Mouse (Mus musculus) midbrain, embryonic 11.5 days (tissue): ENCODE measurements at regions not wholly inside any gene's neighbourhood (a gene's known extent, or its start where the extent isn't known, plus 50 kb on each side); places are given as distances from the start of the nearest gene placed in this dataset.

ENCODE experiments used
- ATAC-seq: fragments of 200-750 bp; cut with Nextera tagmentation; 2 replicates; pipeline ENCODE4 v1.8.0; 2017; ENCODE audit warnings: moderate TSS enrichment, moderate library complexity; ENCODE audit not compliant: low FRiP score
- DNase-seq: peaks from one replicate; pipeline ENCODE4 v3.0.0; 2015; ENCODE audit warnings: low spot score; ENCODE audit errors: missing footprints
- H3K27ac ChIP-seq: fragments of 300-500 bp; sonication (generic); 2 replicates; pipeline ENCODE4 v1.5.1; 2014; ENCODE audit warnings: low read depth, low read length
- H3K27me3 ChIP-seq: fragments of 300-500 bp; sonication (generic); 2 replicates; pipeline ENCODE4 v1.6.1; 2014; ENCODE audit warnings: mild to moderate bottlenecking, low read length, moderate library complexity, mixed read lengths; ENCODE audit not compliant: control insufficient read depth, insufficient read depth
- H3K36me3 ChIP-seq: fragments of 300-500 bp; sonication (generic); 2 replicates; pipeline ENCODE4 v1.6.1; 2014; ENCODE audit warnings: mild to moderate bottlenecking, low read length, moderate library complexity, mixed read lengths; ENCODE audit not compliant: control insufficient read depth, insufficient read depth
- H3K4me1 ChIP-seq: fragments of 300-500 bp; sonication (generic); 2 replicates; pipeline ENCODE4 v1.6.1; 2014; ENCODE audit warnings: low read length; ENCODE audit not compliant: control insufficient read depth, insufficient read depth
- H3K4me2 ChIP-seq: fragments of 300-500 bp; sonication (generic); 2 replicates; pipeline ENCODE4 v1.6.1; 2014; ENCODE audit warnings: mild to moderate bottlenecking, moderate library complexity
- H3K4me3 ChIP-seq: fragments of 300-500 bp; sonication (generic); 2 replicates; pipeline ENCODE4 v1.5.1; 2014; ENCODE audit warnings: low read depth, low read length
- H3K9ac ChIP-seq: fragments of 300-500 bp; sonication (generic); 2 replicates; pipeline ENCODE4 v1.6.1; 2014; ENCODE audit warnings: low read length
- H3K9me3 ChIP-seq: fragments of 300-500 bp; sonication (generic); 2 replicates; pipeline ENCODE4 v1.6.1; 2016; ENCODE audit warnings: low read length; ENCODE audit not compliant: control insufficient read depth
- WGBS: fragments of 180-500 bp; shearing (Covaris S2); extraction: QIAGEN DNeasy Blood & Tissue Kit; methylation state at CpG from one replicate; pipeline ENCODE4 v1.1.7; 2014; 5-methylcytosine and 5-hydroxymethylcytosine counted together

DNA sequence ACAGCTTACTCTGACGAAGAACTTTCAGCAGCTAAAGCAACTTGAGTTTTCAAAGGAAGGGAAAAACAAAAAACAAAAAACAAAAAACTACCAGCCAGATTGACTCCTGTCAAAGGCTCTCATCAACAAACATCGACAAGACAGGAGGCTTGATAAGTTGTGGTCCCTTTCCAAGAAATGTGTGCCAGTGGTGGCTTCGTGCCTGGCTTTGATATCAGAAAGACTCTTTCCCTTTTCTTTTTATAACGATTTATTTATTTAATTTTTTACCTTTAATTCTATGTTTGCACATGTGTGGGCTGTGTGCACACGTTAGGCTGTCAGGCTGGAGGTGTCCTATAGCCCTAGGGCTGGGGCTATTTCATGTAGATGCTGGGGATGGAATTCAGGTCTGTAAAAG, 60.4 kb downstream of the Dact1 start:
- Histone ChIP-seq H3K27me3 (no peaks in the 10 kb centered on the region), H3K36me3 (no peaks in the 10 kb centered on the region), H3K4me2 (no peak overlapping the region), H3K4me3 (no peak overlapping the region), H3K9me3 (no peaks in the 10 kb centered on the region), H3K9ac (no peak overlapping the region), H3K4me1 (no peaks in the 10 kb centered on the region), H3K27ac (no peak overlapping the region)
- WGBS: 65% methylated on average over 5 of the region's 5 CpGs
- DNase-seq: no peak
- ATAC-seq: no peak

DNA sequence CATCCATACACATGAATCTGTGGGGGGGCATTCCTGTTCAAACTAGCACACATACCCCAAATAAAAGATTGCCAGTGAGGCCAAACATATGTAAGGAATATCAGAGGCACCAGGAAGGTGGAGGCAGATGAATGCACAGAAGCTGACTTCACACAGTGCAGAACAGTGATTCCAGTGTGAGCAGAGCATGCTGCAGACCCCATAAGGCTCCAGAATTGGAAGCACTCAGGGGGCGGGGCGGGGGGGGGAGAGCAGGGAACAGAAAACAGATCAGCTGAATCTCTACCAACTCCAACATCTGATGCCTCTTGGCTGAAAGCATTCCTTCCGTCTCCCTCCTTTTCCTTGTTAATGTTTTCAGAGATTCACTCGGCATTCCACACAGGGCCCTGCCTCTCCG, 62.3 kb downstream of the Dact1 start:
- H3K27me3 ChIP-seq: no peaks in the 10 kb centered on the region
- no peaks in the 10 kb centered on the region for H3K9me3 ChIP-seq
- DNase-seq (no peak), ATAC-seq (no peak)
- no peak overlapping the region for H3K27ac ChIP-seq
- no peak overlapping the region for H3K4me3 ChIP-seq
- H3K4me1 ChIP-seq: no peaks in the 10 kb centered on the region
- 76% methylated on average over 5 of the region's 5 CpGs for WGBS
- H3K4me2 ChIP-seq: no peak overlapping the region
- H3K9ac ChIP-seq: no peak overlapping the region
- no peaks in the 10 kb centered on the region for H3K36me3 ChIP-seq

DNA sequence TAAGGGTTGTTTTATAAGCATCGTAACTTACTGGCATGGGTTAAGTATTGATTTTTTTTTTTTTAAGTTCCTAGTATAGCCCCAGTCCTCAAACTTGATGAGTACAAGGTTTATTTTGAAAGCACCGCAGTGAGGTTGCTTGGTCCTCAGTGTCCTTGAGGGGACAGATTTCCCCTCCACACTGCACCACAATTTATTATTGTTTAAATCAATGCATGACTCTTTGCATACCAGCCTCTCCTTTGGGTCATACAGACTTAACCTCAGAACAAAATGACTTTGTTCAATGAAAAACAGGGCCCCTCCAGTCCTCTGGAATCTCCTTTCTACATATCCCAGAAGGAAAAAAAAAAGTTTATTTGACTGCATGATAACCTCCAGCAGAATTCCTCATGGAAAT, 63.9 kb downstream of the Dact1 start:
- DNase-seq: no peak
- no peak overlapping the region for H3K9ac ChIP-seq
- H3K9me3 ChIP-seq: no peaks in the 10 kb centered on the region
- WGBS: 70% methylated on average over 2 of the region's 2 CpGs
- no peak overlapping the region for H3K4me2 ChIP-seq
- H3K4me3 ChIP-seq: no peak overlapping the region
- H3K36me3 ChIP-seq: no peaks in the 10 kb centered on the region
- H3K27me3 ChIP-seq: no peaks in the 10 kb centered on the region
- ATAC-seq: no peak
- 0 out of 2 replicates have a peak, but pooled peaks cover 2% of the 10 kb centered on the region for H3K4me1 ChIP-seq
- no peak overlapping the region for H3K27ac ChIP-seq

DNA sequence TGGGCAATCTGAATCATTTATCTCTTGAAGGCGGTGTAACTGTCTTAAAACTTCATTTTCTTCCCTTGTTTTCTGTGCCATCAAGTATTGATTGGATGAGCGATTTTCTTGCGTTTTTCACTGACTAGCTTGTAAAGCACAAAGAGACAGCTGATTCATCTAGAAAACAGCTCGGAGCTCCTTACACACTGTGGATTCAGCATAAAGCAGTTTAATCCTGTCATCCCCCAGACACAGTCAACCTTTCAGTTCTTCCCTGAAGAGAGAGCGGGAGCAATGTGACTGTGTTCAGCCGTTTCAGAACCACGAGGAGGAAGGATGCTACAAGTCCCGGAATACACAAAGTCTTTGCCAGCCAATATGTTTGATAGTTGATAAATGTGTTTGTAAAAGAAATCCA, 66.8 kb downstream of the Dact1 start:
- Histone ChIP-seq H3K4me1 (0 out of 2 replicates have a peak, but pooled peaks cover 2% of the 10 kb centered on the region), H3K27ac (no peak overlapping the region), H3K36me3 (no peaks in the 10 kb centered on the region), H3K27me3 (no peaks in the 10 kb centered on the region), H3K4me2 (no peak overlapping the region), H3K9ac (no peak overlapping the region), H3K9me3 (no peaks in the 10 kb centered on the region), H3K4me3 (no peak overlapping the region)
- 54% methylated on average over 8 of the region's 8 CpGs for WGBS
- DNase-seq (no peak), ATAC-seq (no peak)

DNA sequence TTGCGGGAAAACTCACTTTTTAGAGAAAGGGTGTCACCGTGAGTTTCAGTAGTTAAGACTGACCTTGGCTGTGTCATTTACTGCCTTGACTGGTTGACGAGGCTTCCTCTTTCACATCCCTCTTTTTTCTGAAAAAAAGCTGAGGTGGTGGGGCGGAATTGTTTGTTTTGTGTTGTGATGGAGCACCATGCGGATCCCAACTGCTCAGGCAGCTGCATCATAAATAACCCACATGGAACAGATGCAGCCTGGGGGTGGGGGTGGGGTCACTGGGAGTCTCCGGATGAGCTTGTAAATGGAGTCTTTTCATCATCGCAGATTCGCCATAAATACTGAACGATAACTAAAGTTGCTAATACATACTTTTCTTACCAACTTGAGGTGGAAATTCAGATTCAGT, 67.3 kb downstream of the Dact1 start:
- H3K4me3 ChIP-seq: no peak overlapping the region
- WGBS: 71% methylated on average over 9 of the region's 9 CpGs
- H3K36me3 ChIP-seq: no peaks in the 10 kb centered on the region
- H3K9ac ChIP-seq: no peak overlapping the region
- H3K4me1 ChIP-seq: 0 out of 2 replicates have a peak, but pooled peaks cover 2% of the 10 kb centered on the region
- no peak overlapping the region for H3K4me2 ChIP-seq
- H3K27ac ChIP-seq: no peak overlapping the region
- no peaks in the 10 kb centered on the region for H3K9me3 ChIP-seq
- DNase-seq (no peak), ATAC-seq (no peak)
- no peaks in the 10 kb centered on the region for H3K27me3 ChIP-seq

DNA sequence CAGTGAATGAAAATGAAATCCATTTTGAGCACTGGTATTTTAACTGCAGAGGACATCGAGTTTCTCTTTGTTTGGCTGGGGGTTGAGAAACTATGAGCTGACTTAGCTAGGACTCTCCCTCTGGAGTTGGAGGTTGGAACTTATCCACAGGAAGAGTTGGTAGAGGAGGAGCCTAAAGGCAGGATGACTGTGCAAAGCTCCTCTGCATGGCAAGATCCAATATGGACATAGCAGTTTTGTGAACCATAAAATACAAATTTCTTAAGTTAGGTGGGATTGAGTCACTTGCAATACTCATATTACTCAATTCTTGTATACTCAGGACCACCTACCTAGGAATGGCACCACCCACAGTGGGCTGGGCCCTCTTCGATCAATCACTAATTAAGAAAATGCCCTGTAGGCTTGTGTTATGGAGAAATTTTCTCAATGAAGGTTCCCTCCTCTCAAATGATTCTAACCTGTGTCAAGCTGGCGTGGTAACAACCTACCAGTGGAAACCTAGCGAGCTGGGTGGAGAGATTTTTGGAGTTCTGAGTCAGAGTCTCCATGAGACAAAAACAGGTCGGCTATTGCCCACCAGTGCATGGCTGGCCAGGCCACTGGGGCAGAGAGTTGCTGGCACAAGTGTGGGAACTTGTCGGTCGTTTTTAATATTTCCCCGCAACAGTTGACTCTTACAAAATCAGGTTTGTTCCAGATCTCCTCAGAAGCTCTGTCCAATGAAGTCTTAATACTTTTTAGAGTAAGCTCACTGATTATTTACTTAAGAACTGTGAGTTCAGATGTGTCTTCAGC, 70.1 kb downstream of the Dact1 start:
- 93% methylated on average over 8 of the region's 8 CpGs for WGBS
- no peak overlapping the region for H3K4me3 ChIP-seq
- H3K9ac ChIP-seq: no peak overlapping the region
- no peaks in the 10 kb centered on the region for H3K36me3 ChIP-seq
- H3K27me3 ChIP-seq: no peaks in the 10 kb centered on the region
- ATAC-seq (no peak), DNase-seq (no peak)
- H3K9me3 ChIP-seq: no peaks in the 10 kb centered on the region
- H3K4me1 ChIP-seq: 0 out of 2 replicates have a peak, but pooled peaks cover 2% of the 10 kb centered on the region
- no peak overlapping the region for H3K27ac ChIP-seq
- no peak overlapping the region for H3K4me2 ChIP-seq

DNA sequence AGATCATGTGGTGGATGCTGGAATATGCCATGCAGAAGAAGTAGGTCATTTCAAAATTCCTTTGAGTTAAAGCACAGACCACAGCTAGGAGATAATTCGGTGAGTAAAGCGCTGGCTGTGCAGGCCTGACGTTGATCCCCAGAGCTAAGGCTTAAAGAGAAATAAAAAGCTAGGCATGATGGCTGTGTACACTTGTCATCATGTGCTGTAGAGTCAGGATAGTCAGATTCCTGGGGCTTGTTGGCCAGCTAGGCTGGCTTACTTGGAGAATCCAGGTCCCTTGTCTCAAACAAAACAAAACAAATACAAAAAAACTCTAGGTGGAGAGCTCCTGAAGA, 70.7 kb downstream of the Dact1 start:
- Histone ChIP-seq H3K4me1 (0 out of 2 replicates have a peak, but pooled peaks cover 2% of the 10 kb centered on the region), H3K9ac (no peak overlapping the region), H3K27ac (no peak overlapping the region), H3K9me3 (no peaks in the 10 kb centered on the region), H3K4me3 (no peak overlapping the region), H3K27me3 (no peaks in the 10 kb centered on the region), H3K36me3 (no peaks in the 10 kb centered on the region), H3K4me2 (no peak overlapping the region)
- ATAC-seq (no peak), DNase-seq (no peak)
- WGBS: 84% methylated on average over 3 of the region's 3 CpGs

DNA sequence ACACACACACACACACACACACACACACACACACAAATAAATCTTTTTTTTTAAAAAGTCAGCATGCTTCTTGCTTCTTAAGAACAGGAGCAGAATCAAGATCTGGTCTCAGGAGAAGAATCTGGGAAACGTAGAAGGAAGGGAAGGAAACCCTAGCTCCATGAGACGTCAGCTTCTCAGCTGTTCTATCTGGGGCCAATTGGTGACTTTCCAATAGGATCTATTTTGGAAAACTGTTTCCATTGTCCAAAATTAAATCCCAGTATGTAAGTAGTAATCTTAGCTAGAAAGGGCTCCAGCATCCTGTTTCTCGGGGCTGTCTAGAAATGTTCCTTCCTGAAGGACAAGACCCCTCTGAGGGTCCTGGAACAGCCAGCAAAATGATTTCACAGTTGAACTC, 76.6 kb downstream of the Dact1 start:
- ATAC-seq (no peak), DNase-seq (no peak)
- Histone ChIP-seq H3K9ac (no peak overlapping the region), H3K36me3 (no peaks in the 10 kb centered on the region), H3K4me1 (no peaks in the 10 kb centered on the region), H3K4me2 (no peak overlapping the region), H3K9me3 (no peaks in the 10 kb centered on the region), H3K27me3 (no peaks in the 10 kb centered on the region), H3K27ac (no peak overlapping the region), H3K4me3 (no peak overlapping the region)
- WGBS: 83% methylated on average over 3 of the region's 3 CpGs

DNA sequence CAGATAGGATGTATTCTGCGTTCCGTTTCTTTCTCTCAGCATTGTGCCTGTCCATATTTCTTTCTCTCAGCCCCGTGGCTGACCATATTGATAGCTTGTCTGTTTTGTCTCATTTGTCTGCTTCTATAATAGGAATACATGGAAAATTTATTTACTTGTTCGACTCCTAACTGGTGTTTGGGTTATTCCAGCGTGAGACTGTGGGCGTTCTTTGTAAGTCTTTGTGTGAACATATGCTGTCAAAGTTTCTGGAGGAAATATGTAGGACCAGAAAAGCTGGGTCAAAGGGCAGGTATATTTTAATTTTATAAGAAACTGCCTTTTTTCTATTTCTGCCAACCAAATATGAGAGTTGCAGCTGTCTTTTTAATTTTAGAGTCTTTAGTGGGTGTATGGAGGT, 81.8 kb downstream of the Dact1 start:
- no peaks in the 10 kb centered on the region for H3K9me3 ChIP-seq
- H3K4me1 ChIP-seq: no peaks in the 10 kb centered on the region
- ATAC-seq (no peak), DNase-seq (no peak)
- no peaks in the 10 kb centered on the region for H3K27me3 ChIP-seq
- no peaks in the 10 kb centered on the region for H3K36me3 ChIP-seq
- H3K4me2 ChIP-seq: no peak overlapping the region
- no peak overlapping the region for H3K9ac ChIP-seq
- H3K4me3 ChIP-seq: no peak overlapping the region
- 88% methylated on average over 6 of the region's 6 CpGs for WGBS
- H3K27ac ChIP-seq: no peak overlapping the region
